Mouse (Mus musculus): ENCODE data around the gene Pnisr.
A peak's percentile ranks its signal among the peaks of the same experiment; 100 is the strongest.

DNA sequence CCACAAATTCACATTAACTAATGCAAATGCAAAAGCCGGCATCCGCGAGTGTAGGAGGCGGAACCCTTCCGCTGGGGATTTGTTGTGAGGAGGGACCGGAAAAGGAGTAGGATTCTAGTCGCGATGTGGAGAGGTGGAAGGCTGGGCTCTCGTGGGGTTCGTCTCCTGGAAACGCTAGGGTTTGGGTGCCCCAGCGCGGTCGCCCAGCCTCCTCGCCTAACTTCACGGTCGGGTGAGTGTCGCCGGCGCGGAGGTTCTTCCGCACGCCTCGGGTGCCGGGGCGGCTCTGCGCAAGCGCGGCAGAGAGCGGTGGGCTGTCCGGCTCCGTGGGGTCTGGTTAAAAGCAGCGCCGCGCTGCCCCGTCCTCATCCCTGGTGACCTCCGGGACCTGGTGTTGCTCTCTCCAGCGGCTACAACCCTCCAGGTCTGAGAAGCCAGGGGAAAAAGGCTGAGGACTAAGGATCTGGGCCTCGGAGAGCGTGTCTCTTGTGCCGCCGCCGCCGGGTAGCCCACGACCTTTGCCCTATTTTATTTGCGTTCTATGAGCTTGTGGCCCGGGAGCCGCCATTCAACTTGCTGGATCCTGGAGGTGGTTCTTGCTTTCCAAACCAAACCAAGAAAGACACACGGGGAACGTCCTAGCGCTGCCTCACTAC lies 32.3 kb downstream of the Pnisr start, which contains the start of gene Coq3:
- TF ChIP-seq POLR2A (IDR thresholded peaks at IDR 0.05; ENCODE audit: low read depth, low read length) (peak; percentile 70), CTCF (IDR thresholded peaks at IDR 0.05; ENCODE audit: borderline replicate concordance, insufficient read depth, low read length) (no peak)
